Mouse (Mus musculus): ENCODE measurements around the gene Capn1. TPM values are rescaled to one million over a fixed set of nuclear protein-coding genes. Genes with fewer than 3 reads are reported as not detected.

The Capn1 gene
- polyA plus RNA-seq, 1 experiment from 2014 or later, result 12.4 TPM

GRCm38 (mm10) chr19:5999969-6000368 is 15.7 kb downstream of the Capn1 start:
- Histone ChIP-seq H3K36me3 (ENCODE audit: control insufficient read depth, insufficient read depth, low read length) (no peaks in the 10 kb centered on the region), H3K4me1 (ENCODE audit: control insufficient read depth, insufficient read depth, low read length) (no peaks in the 10 kb centered on the region), H3K4me2 (ENCODE audit: low read depth, low read length) (no peak overlapping the region), H3K27me3 (replicated peaks; ENCODE audit: control insufficient read depth, insufficient read depth, low read length) (no peaks in the 10 kb centered on the region), H3K9me3 (ENCODE audit: control insufficient read depth, low read length) (no peaks in the 10 kb centered on the region), H3K9ac (ENCODE audit: low read depth, low read length) (no peak overlapping the region), H3K4me3 (ENCODE audit: low read length) (no peak overlapping the region), H3K27ac (ENCODE audit: low read length) (no peak overlapping the region)
- no peak for ATAC-seq
- 79% methylated on average over 5 of the region's 5 CpGs for WGBS

GRCm38 (mm10) chr19:5998180-5998579 is 17.5 kb downstream of the Capn1 start:
- 78% methylated on average over 3 of the region's 3 CpGs for WGBS
- no peak overlapping the region for H3K4me3 ChIP-seq (ENCODE audit: low read length)

GRCm38 (mm10) chr19:5994711-5995110 is 21.0 kb downstream of the Capn1 start:
- H3K4me2 ChIP-seq (ENCODE audit: low read depth, low read length), result no peak overlapping the region
- H3K27ac ChIP-seq (ENCODE audit: low read length), result no peak overlapping the region
- peaks cover 8% of the 10 kb centered on the region for H3K4me1 ChIP-seq (ENCODE audit: control insufficient read depth, insufficient read depth, low read length)
- H3K36me3 ChIP-seq (ENCODE audit: control insufficient read depth, insufficient read depth, low read length), result no peaks in the 10 kb centered on the region
- WGBS, result 85% methylated on average over 14 of the region's 14 CpGs
- ATAC-seq, result no peak
- H3K4me3 ChIP-seq (ENCODE audit: low read length), result no peak overlapping the region
- no peaks in the 10 kb centered on the region for H3K27me3 ChIP-seq (replicated peaks; ENCODE audit: control insufficient read depth, insufficient read depth, low read length)
- no peak overlapping the region for H3K9ac ChIP-seq (ENCODE audit: low read depth, low read length)
- H3K9me3 ChIP-seq (ENCODE audit: control insufficient read depth, low read length), result no peaks in the 10 kb centered on the region

More at GRCm38 (mm10) chr19:5998180-5998579, 17.5 kb downstream of the Capn1 start:
- Histone ChIP-seq H3K9me3 (ENCODE audit: control insufficient read depth, low read length) (no peaks in the 10 kb centered on the region), H3K4me1 (ENCODE audit: control insufficient read depth, insufficient read depth, low read length) (no peaks in the 10 kb centered on the region), H3K27me3 (replicated peaks; ENCODE audit: control insufficient read depth, insufficient read depth, low read length) (no peaks in the 10 kb centered on the region), H3K36me3 (ENCODE audit: control insufficient read depth, insufficient read depth, low read length) (no peaks in the 10 kb centered on the region), H3K9ac (ENCODE audit: low read depth, low read length) (no peak overlapping the region), H3K4me2 (ENCODE audit: low read depth, low read length) (no peak overlapping the region), H3K27ac (ENCODE audit: low read length) (no peak overlapping the region)
- no peak for ATAC-seq

GRCm38 (mm10) chr19:5992012-5992411 is 23.7 kb downstream of the Capn1 start:
- H3K36me3 ChIP-seq (ENCODE audit: control insufficient read depth, insufficient read depth, low read length), result no peaks in the 10 kb centered on the region
- H3K9ac ChIP-seq (ENCODE audit: low read depth, low read length), result no peak overlapping the region
- H3K4me1 ChIP-seq (ENCODE audit: control insufficient read depth, insufficient read depth, low read length), result peaks cover 20% of the 10 kb centered on the region
- WGBS, result 84% methylated on average over 7 of the region's 7 CpGs
- no peaks in the 10 kb centered on the region for H3K27me3 ChIP-seq (replicated peaks; ENCODE audit: control insufficient read depth, insufficient read depth, low read length)
- H3K27ac ChIP-seq (ENCODE audit: low read length), result no peak overlapping the region
- H3K9me3 ChIP-seq (ENCODE audit: control insufficient read depth, low read length), result no peaks in the 10 kb centered on the region
- ATAC-seq, result no peak
- no peak overlapping the region for H3K4me2 ChIP-seq (ENCODE audit: low read depth, low read length)
- H3K4me3 ChIP-seq (ENCODE audit: low read length), result no peak overlapping the region

- WGBS, result 80% methylated on average over 7 of the region's 7 CpGs
- no peak for ATAC-seq
Observed at GRCm38 (mm10) chr19:5991467-5991866, 24.2 kb downstream of the Capn1 start.

DNA sequence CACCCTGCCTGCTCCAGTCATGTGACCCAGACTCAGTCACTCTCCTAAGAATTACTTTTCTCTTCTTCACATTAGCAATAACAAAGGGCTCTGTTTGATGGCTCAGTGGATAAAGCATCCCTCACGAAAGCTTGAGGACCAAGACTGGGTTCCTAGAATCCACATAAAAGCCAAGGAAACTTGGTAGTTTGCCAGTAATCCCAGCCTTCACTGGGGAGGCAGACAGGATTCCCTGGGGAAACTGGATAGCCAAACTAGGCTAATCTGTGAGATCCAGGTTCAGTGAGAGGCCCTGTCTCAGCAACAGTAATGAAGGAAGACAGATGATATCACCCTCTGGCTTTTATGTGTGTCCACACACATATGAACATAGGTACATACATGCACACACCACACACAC is 24.8 kb downstream of the Capn1 start:
- H3K27me3 ChIP-seq (replicated peaks; ENCODE audit: control insufficient read depth, insufficient read depth, low read length), result no peaks in the 10 kb centered on the region
- H3K4me3 ChIP-seq (ENCODE audit: low read length), result no peak overlapping the region
- no peaks in the 10 kb centered on the region for H3K36me3 ChIP-seq (ENCODE audit: control insufficient read depth, insufficient read depth, low read length)

More at GRCm38 (mm10) chr19:5991467-5991866, 24.2 kb downstream of the Capn1 start:
- no peaks in the 10 kb centered on the region for H3K9me3 ChIP-seq (ENCODE audit: control insufficient read depth, low read length)
- H3K27me3 ChIP-seq (replicated peaks; ENCODE audit: control insufficient read depth, insufficient read depth, low read length), result no peaks in the 10 kb centered on the region
- no peak overlapping the region for H3K4me2 ChIP-seq (ENCODE audit: low read depth, low read length)
- no peak overlapping the region for H3K9ac ChIP-seq (ENCODE audit: low read depth, low read length)
- no peak overlapping the region for H3K4me3 ChIP-seq (ENCODE audit: low read length)
- H3K27ac ChIP-seq (ENCODE audit: low read length), result no peak overlapping the region
- peaks cover 20% of the 10 kb centered on the region for H3K4me1 ChIP-seq (ENCODE audit: control insufficient read depth, insufficient read depth, low read length)
- H3K36me3 ChIP-seq (ENCODE audit: control insufficient read depth, insufficient read depth, low read length), result no peaks in the 10 kb centered on the region

DNA sequence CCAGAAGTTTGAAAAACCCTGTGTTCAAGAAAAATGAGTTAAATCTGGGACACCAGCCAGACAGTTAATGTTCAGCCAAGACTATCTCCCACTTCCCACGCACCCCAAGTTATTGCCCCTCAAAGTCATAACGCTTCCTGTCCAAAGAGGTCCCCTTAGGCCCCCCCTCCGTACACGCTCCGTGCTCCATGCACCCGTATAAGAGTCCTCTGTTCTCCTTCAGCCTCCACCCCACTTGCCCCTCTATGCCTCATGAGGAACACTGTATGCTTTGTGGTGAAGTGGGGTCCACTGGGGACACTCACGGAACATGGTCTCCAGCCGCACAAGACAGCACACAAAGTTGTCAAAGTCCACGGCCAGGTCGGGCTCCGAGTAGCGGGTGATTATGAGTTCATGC is 25.7 kb downstream of the Capn1 start:
- 75% methylated on average over 12 of the region's 12 CpGs for WGBS
- H3K27me3 ChIP-seq (replicated peaks; ENCODE audit: control insufficient read depth, insufficient read depth, low read length), result no peaks in the 10 kb centered on the region
- H3K27ac ChIP-seq (ENCODE audit: low read length), result peak overlapping the region; percentile 61; the same call in 1 of the 2 replicates
- ATAC-seq, result peak; percentile 50
- no peak overlapping the region for H3K4me2 ChIP-seq (ENCODE audit: low read depth, low read length)
- H3K4me3 ChIP-seq (ENCODE audit: low read length), result no peak overlapping the region
- H3K36me3 ChIP-seq (ENCODE audit: control insufficient read depth, insufficient read depth, low read length), result no peaks in the 10 kb centered on the region
- peak overlapping the region; percentile 19; the same call in 1 of the 2 replicates for H3K9ac ChIP-seq (ENCODE audit: low read depth, low read length)
- H3K4me1 ChIP-seq (ENCODE audit: control insufficient read depth, insufficient read depth, low read length), result peaks cover 20% of the 10 kb centered on the region
- H3K9me3 ChIP-seq (ENCODE audit: control insufficient read depth, low read length), result no peaks in the 10 kb centered on the region

More for the DNA sequence above, 24.8 kb downstream of the Capn1 start:
- Histone ChIP-seq H3K4me2 (ENCODE audit: low read depth, low read length) (no peak overlapping the region), H3K4me1 (ENCODE audit: control insufficient read depth, insufficient read depth, low read length) (peaks cover 20% of the 10 kb centered on the region), H3K9ac (ENCODE audit: low read depth, low read length) (no peak overlapping the region), H3K9me3 (ENCODE audit: control insufficient read depth, low read length) (no peaks in the 10 kb centered on the region), H3K27ac (ENCODE audit: low read length) (no peak overlapping the region)
- ATAC-seq, result no peak
- 72% methylated on average over 1 of the region's 1 CpGs for WGBS

DNA sequence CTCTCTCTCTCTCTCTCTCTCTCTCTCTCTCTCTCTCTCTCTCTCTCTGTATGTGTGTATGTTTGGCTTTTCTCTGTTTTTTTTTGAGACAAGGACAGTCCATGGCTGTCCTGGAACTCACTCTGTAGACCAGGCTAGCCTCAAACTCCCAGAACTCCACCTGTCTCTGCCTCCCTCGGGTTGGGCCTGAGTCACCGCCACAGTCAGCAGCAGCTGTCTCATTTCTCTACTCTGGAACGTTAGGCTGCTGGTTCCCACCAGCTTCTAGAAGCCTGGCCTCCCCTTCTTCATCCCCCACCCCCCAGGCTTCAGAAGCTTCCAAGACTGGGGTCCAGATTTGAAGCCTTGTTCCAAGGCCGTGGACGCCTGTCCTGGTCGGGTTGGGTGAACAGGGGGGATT is 26.1 kb downstream of the Capn1 start:
- Histone ChIP-seq H3K36me3 (ENCODE audit: control insufficient read depth, insufficient read depth, low read length) (no peaks in the 10 kb centered on the region), H3K27me3 (replicated peaks; ENCODE audit: control insufficient read depth, insufficient read depth, low read length) (no peaks in the 10 kb centered on the region), H3K9me3 (ENCODE audit: control insufficient read depth, low read length) (no peaks in the 10 kb centered on the region), H3K9ac (ENCODE audit: low read depth, low read length) (peak overlapping the region; percentile 19; the same call in 1 of the 2 replicates), H3K4me3 (ENCODE audit: low read length) (no peak overlapping the region), H3K4me2 (ENCODE audit: low read depth, low read length) (no peak overlapping the region; the same call in 1 of the 2 replicates), H3K27ac (ENCODE audit: low read length) (peak overlapping the region; percentile 61; the same call in 1 of the 2 replicates), H3K4me1 (ENCODE audit: control insufficient read depth, insufficient read depth, low read length) (peaks cover 20% of the 10 kb centered on the region)
- WGBS, result 46% methylated on average over 6 of the region's 6 CpGs
- ATAC-seq, result peak; percentile 21; the same call in 1 of the 2 replicates

DNA sequence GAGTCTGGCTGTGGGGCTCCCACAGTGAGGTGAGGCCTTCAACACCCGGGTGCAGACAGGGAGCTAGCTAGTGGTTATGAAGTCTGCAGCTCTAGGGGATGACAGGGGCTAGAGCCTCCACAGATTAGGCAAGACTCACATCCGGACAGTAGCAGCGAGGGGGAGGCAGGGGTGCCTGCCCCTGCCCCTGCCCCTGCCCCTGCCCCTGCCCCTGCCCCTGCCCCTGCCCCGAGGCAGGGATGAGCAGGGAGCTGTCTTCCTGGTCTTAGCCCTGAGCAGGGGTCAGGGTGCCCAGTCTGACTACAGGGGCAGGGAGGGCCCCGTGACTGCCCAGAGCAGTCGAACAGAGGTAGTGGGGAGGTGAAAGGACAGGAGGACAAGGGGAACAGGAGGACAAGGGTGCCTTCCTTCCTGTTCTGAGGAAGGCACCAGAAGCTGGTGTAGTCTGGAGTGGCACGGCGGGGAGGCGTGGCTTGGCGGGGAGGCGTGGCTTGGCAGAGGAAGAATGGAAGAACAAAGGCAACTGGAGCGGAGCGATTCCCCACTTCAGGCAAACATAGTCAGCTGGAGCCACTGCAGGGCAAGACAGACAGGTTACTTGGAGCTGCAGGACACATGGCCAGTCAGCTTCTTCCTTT is 26.8 kb downstream of the Capn1 start:
- ATAC-seq, result peak; percentile 73
- H3K4me2 ChIP-seq (ENCODE audit: low read depth, low read length), result peak overlapping the region; percentile 24; the same call in 1 of the 2 replicates

More for the DNA sequence above, 26.8 kb downstream of the Capn1 start:
- Histone ChIP-seq H3K9ac (ENCODE audit: low read depth, low read length) (peak overlapping the region; percentile 19), H3K36me3 (ENCODE audit: control insufficient read depth, insufficient read depth, low read length) (no peaks in the 10 kb centered on the region), H3K27ac (ENCODE audit: low read length) (peak overlapping the region; percentile 33; the same call in 1 of the 2 replicates), H3K4me1 (ENCODE audit: control insufficient read depth, insufficient read depth, low read length) (peaks cover 20% of the 10 kb centered on the region), H3K4me3 (ENCODE audit: low read length) (no peak overlapping the region), H3K9me3 (ENCODE audit: control insufficient read depth, low read length) (no peaks in the 10 kb centered on the region), H3K27me3 (replicated peaks; ENCODE audit: control insufficient read depth, insufficient read depth, low read length) (no peaks in the 10 kb centered on the region)
- 8% methylated on average over 13 of the region's 13 CpGs for WGBS
